Mouse (Mus musculus) kidney, adult 2 months (tissue): ENCODE measurements at regions not wholly inside any gene's neighbourhood (a gene's known extent, or its start where the extent isn't known, plus 50 kb on each side); places are given as distances from the start of the nearest gene placed in this dataset.

ENCODE experiments used
- CTCF ChIP-seq: fragments of 200-500 bp; conservative IDR thresholded peaks from 2 replicates; pipeline ENCODE4 v1.5.1; 2011; ENCODE audit warnings: low read depth, mild to moderate bottlenecking, control low read depth, low read length, moderate library complexity, mixed read lengths; ENCODE audit not compliant: insufficient read depth, insufficient read length
- POLR2A ChIP-seq: fragments of 200-500 bp; IDR thresholded peaks from one replicate; pipeline ENCODE4 v1.6.1; 2011; ENCODE audit warnings: low read depth, low read length, control low read depth

GRCm38 (mm10) chr3:7712466-7712865 is 1092.2 kb upstream of the 1700008P02Rik start:
- no peak for TF ChIP-seq POLR2A
- no peak for TF ChIP-seq CTCF
